Mouse (Mus musculus) bone marrow macrophage, adult 2 months (primary cell): ENCODE measurements around the gene Tef. TPM values are rescaled to one million over a fixed set of nuclear protein-coding genes. Genes with fewer than 3 reads are reported as not detected.

Source experiments
- H3K27ac ChIP-seq: 2 replicates; pipeline ENCODE4 v1.5.1; 2012; ENCODE audit warnings: low read depth, low read length; ENCODE audit not compliant: insufficient read depth
- H3K4me1 ChIP-seq: 2 replicates; pipeline ENCODE4 v1.6.1; 2012; ENCODE audit warnings: low read length; ENCODE audit not compliant: control insufficient read depth, insufficient read depth
- H3K4me3 ChIP-seq: 2 replicates; pipeline ENCODE4 v1.5.1; 2012; ENCODE audit warnings: mild to moderate bottlenecking, low read length, moderate library complexity; ENCODE audit not compliant: insufficient read depth
- CTCF ChIP-seq: IDR thresholded peaks from 2 replicates; pipeline ENCODE4 v1.5.1; 2012; ENCODE audit warnings: low read depth, mild to moderate bottlenecking, low read length, moderate library complexity
- POLR2A ChIP-seq: IDR thresholded peaks from 2 replicates; pipeline ENCODE4 v1.6.1; 2012; ENCODE audit warnings: mild to moderate bottlenecking, low read depth, low read length, borderline replicate concordance
- polyA plus RNA-seq: library from polyadenylated mRNA; stranded (reverse); fragments of >200 nt; gene quantifications from 2 replicates; pipeline ENCODE4 v1.2.4, GENCODE M21; 2012; ENCODE audit not compliant: missing spikeins, insufficient read depth, insufficient read length

The Tef gene
- polyA plus RNA-seq, 1 experiment, result 69.3 TPM

DNA sequence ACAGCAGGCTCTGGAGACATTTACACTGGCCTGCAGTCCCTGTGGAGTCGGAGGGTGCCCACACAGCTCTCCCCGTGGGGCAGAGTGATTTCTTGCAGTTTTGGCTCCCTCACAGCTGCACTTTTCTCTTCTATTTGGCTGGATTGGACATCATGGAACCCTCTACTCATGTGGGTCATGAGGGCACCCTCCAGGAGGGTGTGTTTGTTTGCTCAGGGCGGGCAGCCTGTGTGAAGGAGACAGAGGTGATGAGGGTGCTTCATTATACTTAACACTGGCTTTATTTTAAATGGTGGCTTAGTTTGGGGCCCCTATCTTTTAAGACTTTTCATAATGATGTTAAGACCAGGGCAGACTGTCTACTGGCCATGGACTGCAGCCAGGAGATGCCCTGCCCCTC is 22.6 kb downstream of the Tef start:
- TF ChIP-seq CTCF (no peak), POLR2A (no peak)
- Histone ChIP-seq H3K4me1 (no peaks in the 10 kb centered on the region), H3K27ac (no peak overlapping the region), H3K4me3 (no peak overlapping the region)

DNA sequence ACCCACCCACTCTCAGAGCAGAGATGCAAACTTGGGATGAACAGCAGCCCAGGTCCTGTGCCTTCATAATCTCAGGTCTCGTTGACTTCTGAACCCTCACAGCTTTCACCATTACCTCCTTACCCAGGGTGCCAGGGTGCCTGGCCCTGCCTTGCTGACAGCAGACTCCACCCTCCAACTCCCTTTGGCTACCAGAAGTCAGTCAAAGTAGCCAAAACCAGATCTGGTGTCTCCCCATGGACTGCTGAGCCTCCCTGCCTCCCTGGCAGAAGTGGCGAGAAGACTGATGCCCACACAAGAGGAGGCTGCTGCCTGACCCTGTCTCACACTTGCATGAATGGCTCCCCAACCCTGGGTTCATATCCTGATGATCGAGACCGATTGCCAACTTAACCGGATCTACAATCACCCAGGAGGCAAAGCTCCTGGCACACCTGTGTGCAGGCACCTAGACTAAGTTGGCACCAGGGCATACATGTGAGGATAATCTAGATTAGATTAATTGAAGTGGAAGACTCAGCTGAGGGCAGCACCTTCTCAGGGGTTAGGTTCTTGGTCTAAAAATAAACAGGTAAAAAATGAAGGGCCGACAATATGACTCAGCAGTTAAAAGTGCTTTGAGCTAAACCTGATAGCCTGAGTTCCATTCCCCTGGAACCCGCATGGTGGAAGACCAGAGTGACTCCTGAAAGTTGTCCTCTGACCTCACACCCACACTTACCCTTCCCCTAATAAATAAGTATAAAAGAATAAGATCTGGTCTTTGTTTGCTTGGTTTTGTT is 26.4 kb downstream of the Tef start:
- H3K27ac ChIP-seq, result no peak overlapping the region
- H3K4me3 ChIP-seq, result no peak overlapping the region
- TF ChIP-seq POLR2A, result no peak
- no peak for TF ChIP-seq CTCF
- 0 out of 2 replicates have a peak, but pooled peaks cover 2% of the 10 kb centered on the region for H3K4me1 ChIP-seq

DNA sequence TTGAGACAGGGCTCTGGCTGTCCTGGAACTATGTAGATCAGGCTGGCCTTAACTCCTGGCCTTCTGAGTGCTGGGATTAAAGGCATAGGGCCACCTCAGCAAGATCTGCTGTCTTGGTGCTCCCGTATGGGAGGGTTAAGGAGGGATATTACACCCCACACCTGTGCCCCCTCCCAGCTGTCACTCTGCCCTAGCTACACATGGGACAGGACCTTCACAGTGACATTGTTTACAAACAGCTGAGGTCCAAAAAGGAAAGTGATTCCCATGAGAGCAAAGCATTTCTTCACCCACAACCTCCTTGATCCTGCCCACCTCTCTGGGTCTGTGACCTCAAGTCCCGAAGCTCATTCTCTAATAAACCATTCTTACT is 27.0 kb downstream of the Tef start:
- Histone ChIP-seq H3K4me3 (no peak overlapping the region), H3K4me1 (0 out of 2 replicates have a peak, but pooled peaks cover 2% of the 10 kb centered on the region), H3K27ac (no peak overlapping the region)
- no peak for TF ChIP-seq POLR2A
- TF ChIP-seq CTCF, result no peak

DNA sequence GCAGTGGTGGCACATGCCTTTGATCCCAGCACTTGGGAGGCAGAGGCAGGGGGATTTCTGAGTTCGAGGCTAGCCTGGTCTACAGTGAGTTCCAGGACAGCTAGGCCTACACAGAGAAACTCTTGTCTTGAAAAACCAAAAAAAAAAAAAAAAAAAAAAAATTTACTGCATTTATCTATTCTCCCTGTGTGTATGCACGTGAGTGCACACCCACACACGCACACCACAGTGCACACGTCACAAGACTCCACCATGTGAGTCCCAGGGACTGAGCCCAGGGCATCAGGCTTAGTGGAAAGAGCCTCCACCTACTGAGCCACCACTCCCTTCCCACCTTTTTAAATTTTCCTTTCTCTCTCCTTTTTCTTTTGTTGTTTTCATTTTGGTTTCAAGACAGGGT is 28.3 kb downstream of the Tef start:
- TF ChIP-seq CTCF, result no peak
- no peak for TF ChIP-seq POLR2A
- Histone ChIP-seq H3K4me3 (no peak overlapping the region), H3K27ac (no peak overlapping the region), H3K4me1 (peaks cover 4% of the 10 kb centered on the region)

DNA sequence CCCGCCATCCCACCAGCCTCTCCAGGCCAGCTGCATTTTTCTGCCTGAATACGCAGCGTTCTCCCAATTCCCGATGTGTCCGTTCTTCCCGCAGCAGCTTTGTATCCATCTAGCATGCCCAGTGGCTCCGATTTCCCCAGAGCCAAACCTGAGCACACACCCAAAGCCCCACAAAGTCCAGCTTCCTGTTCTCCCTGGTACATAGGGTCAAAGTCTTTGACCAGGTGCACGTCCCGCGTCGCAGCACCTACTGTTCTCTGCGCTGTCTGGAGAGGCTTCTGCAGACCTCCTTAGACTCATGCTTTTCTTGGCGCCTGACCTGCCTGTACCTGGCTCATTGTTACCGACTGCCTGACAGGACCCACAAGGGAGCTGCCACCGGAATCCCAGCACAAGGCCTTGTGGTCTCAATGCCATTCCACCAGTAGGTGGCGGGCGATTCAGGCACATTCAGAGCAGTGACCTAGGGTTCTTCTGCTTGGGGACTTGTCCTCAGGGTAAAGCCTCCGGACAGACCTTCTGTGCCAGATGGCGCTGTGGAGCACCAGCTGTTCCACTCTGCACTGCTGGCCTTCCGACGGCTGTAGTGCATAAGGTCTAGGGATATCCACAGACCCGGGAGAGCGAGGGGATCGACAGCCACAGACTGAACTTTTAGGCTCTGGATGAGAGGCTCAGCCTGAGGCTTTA is 29.1 kb downstream of the Tef start:
- Histone ChIP-seq H3K27ac (no peak overlapping the region), H3K4me3 (no peak overlapping the region), H3K4me1 (peaks cover 9% of the 10 kb centered on the region)
- TF ChIP-seq POLR2A (no peak), CTCF (peak; percentile 95)

DNA sequence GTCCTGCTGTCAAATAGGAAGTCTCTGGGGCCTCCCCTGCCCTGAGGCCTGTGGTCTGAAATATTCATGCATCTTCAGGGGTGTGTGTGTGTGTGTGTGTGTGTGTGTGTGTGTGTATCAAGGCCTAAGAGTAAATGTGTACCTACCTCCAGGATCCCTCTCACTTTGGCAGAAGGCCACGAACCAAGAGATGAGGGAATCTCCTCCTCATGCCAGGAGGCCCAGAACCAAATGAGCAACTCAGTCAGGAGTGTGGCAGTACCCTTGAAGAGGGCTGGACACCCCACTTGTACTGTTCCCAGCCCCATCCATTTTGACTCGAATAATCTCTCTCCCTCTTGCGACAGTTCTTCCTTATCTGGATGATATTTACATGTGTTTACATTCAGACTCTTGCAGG is 30.0 kb downstream of the Tef start:
- no peak overlapping the region for H3K4me3 ChIP-seq
- no peak overlapping the region for H3K27ac ChIP-seq
- peaks cover 16% of the 10 kb centered on the region for H3K4me1 ChIP-seq
- TF ChIP-seq CTCF, result no peak
- TF ChIP-seq POLR2A, result no peak

DNA sequence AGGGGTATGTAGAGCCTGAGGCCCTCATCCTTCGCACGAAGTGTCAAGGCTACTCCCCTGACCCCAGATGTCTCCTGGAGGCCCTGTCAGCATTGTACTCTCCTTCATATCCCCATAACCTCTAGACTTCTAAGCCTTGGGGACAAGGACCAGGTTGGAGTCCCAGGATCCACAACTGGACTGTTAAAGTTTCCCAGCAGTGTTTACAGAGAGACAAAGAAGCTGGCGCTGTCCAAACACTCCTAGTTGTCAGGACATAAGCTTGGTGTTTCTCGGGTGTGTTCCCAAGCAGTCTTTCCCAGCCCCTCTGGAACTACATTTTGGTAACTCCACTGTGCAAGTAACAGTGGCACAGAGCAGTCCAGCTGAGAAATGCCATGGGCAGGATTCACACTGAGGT is 31.3 kb downstream of the Tef start:
- no peak for TF ChIP-seq CTCF
- no peak for TF ChIP-seq POLR2A
- peaks cover 21% of the 10 kb centered on the region for H3K4me1 ChIP-seq
- H3K4me3 ChIP-seq, result no peak overlapping the region
- H3K27ac ChIP-seq, result no peak overlapping the region

DNA sequence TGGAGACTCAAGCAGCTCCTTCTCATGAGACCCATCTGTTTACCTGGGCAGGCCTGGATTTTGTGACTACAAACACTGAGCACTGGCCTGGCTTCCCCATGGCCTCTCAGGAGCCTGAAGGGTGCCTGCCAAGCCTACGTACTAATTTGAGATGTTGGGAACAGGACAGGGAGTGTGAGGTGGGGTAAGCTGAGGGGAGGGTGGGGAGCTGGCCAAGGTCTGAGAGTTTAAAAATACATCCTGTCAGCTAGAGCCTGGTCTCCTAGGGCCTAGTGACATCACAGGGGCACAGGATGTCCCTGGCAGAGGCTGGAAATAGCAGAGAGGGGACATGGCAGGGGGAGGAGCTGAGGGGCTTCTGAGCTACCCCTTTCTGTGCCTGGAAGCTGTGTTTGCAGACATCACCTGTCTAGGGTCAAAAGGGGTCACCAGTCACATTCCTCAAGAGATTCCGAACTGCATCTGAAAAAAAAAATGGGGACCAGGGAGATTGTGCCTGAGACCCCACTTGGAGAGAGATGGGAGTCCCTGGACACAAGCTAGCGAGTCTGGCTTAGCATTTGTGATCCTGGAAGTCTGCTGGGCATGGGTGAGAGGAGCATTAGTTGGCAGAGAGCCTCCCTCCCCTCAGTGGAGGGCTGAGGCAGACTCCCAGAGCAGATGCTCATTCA is 32.1 kb downstream of the Tef start:
- Histone ChIP-seq H3K4me1 (peaks cover 23% of the 10 kb centered on the region), H3K27ac (no peak overlapping the region), H3K4me3 (no peak overlapping the region)
- TF ChIP-seq CTCF (no peak), POLR2A (no peak)

DNA sequence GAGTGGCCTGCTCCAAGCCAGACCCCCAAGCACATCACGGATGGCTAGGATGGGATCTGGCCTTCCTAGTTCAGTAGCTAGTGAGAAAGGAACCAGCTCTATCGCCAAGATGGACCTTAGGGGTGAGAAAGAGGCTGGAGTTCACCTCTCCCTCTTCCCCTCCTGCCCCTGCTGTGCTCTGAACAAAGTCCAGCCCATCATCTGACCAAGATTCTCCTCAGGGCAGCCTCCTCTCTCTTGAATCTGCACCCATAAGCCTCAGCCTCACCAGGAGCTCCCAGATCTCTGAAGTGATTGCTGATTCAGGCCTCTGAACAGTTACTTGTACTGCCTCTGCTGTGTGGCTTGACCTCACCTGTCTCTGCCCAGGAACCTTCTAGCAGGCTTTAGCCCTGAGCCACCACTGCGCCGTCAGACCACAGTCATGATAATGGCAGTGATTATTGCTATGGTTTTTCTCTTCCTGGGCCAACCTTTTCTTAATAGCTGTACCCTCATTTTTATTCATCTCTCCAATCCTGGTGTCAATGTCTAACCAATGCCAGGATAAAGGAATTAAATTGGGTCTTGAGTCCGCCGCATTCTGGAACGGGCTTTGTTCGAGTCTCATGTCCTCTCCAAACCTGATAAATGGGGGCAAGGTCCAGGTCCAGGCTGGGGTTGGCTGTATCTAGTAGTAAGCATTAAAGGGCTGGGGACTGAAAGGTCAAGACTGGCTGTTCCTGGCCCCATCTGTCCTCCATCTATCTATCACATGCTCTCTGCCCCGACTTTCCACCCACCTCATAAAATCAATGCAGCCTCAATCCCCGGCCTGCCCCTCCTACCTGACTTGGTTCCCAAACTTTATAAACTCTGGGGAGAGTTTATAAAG is 33.0 kb downstream of the Tef start:
- no peak for TF ChIP-seq CTCF
- no peak for TF ChIP-seq POLR2A
- no peak overlapping the region for H3K4me3 ChIP-seq
- H3K4me1 ChIP-seq, result peaks cover 29% of the 10 kb centered on the region
- H3K27ac ChIP-seq, result no peak overlapping the region
